Mouse (Mus musculus) lung, embryonic 15.5 days (tissue): ENCODE results near the gene Gcn1l1. TPM values are rescaled to one million over a fixed set of nuclear protein-coding genes. Genes with fewer than 3 reads are reported as not detected.
"Not testable (repeated sequence)": the region's sequence is repeated elsewhere in the genome, so short reads cannot be mapped to it uniquely, and the experiment has no call there.

ENCODE experiments used
- ATAC-seq: fragments of 200-750 bp; cut with Nextera tagmentation; 2 replicates; pipeline ENCODE4 v1.8.0; 2017; ENCODE audit warnings: moderate number of reproducible peaks, borderline replicate concordance; ENCODE audit not compliant: low FRiP score, low TSS enrichment; ENCODE audit errors: extremely low read depth
- H3K27ac ChIP-seq: fragments of 300-500 bp; sonication (generic); 2 replicates; pipeline ENCODE4 v1.5.1; 2015; ENCODE audit warnings: moderate library complexity, mild to moderate bottlenecking, inconsistent platforms
- H3K27me3 ChIP-seq: fragments of 300-500 bp; sonication (generic); 2 replicates; pipeline ENCODE4 v1.6.1; 2015; ENCODE audit warnings: inconsistent platforms
- H3K36me3 ChIP-seq: fragments of 300-500 bp; sonication (generic); 2 replicates; pipeline ENCODE4 v1.6.1; 2015; ENCODE audit warnings: inconsistent platforms
- H3K4me1 ChIP-seq: fragments of 300-500 bp; sonication (generic); 2 replicates; pipeline ENCODE4 v1.6.1; 2015; ENCODE audit warnings: inconsistent platforms
- H3K4me2 ChIP-seq: fragments of 300-500 bp; sonication (generic); 2 replicates; pipeline ENCODE4 v1.6.1; 2015; ENCODE audit warnings: inconsistent platforms, mild to moderate bottlenecking, moderate library complexity
- H3K4me3 ChIP-seq: fragments of 300-500 bp; sonication (generic); 2 replicates; pipeline ENCODE4 v1.5.1; 2015; ENCODE audit warnings: mild to moderate bottlenecking, inconsistent platforms
- H3K9ac ChIP-seq: fragments of 300-500 bp; sonication (generic); 2 replicates; pipeline ENCODE4 v1.6.1; 2015; ENCODE audit warnings: inconsistent platforms
- H3K9me3 ChIP-seq: fragments of 300-500 bp; sonication (generic); 2 replicates; pipeline ENCODE4 v1.6.1; 2016; ENCODE audit warnings: inconsistent platforms
- WGBS: fragments of 180-500 bp; shearing (Covaris S2); methylation state at CpG from one replicate; pipeline ENCODE4 v1.1.7; 2015; 5-methylcytosine and 5-hydroxymethylcytosine counted together
- polyA plus RNA-seq: library from polyadenylated mRNA; unstranded; fragments of >200 nt; fragmentation: Nextera tagmentation; extraction: Ambion mirVana; gene quantifications from 2 replicates; pipeline ENCODE4 v1.2.1, GENCODE M21; 2015

The Gcn1l1 gene
- polyA plus RNA-seq, 1 experiment from 2014 or later, result 40.0 TPM

DNA sequence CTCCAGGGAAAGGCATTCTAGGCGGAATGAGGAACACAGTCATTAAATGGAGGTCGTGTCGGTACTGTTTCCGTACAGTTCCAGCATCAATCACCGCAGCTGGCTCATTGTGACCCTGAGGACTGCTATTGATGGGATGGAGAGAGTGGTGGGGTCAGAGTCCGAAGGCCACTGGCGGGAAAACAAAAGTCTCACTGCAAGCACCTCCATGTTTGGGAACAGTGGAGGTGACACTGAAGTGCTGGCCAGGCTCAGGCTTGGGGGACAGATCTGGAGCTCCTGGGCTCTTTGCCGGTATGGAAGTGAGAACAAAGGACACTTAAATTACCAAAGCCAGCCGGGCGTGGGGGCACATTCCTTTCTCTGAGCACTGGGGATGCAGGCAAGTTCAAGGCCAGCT, 3.6 kb downstream of the Gcn1l1 start:
- H3K4me1 ChIP-seq, result peaks cover 36% of the 10 kb centered on the region
- 39% methylated on average over 10 of the region's 10 CpGs for WGBS
- ATAC-seq, result no peak
- peak overlapping the region; percentile 74 for H3K27ac ChIP-seq
- no peaks in the 10 kb centered on the region for H3K9me3 ChIP-seq
- no peak overlapping the region for H3K4me3 ChIP-seq
- H3K4me2 ChIP-seq, result no peak overlapping the region
- no peaks in the 10 kb centered on the region for H3K27me3 ChIP-seq
- H3K9ac ChIP-seq, result no peak overlapping the region
- peaks cover 27% of the 10 kb centered on the region for H3K36me3 ChIP-seq

- Histone ChIP-seq H3K4me2 (peak overlapping the region; percentile 1; the same call in 1 of the 2 replicates), H3K9ac (no peak overlapping the region), H3K4me1 (peaks cover 36% of the 10 kb centered on the region), H3K9me3 (no peaks in the 10 kb centered on the region), H3K27me3 (no peaks in the 10 kb centered on the region), H3K27ac (peak overlapping the region; percentile 74), H3K36me3 (peaks cover 27% of the 10 kb centered on the region), H3K4me3 (no peak overlapping the region)
- ATAC-seq, result no peak
- WGBS, result 58% methylated on average over 11 of the region's 11 CpGs
These were observed 4.3 kb downstream of the Gcn1l1 start for GRCm38 (mm10) chr5:115569308-115569707.

- peak overlapping the region; percentile 1; the same call in 1 of the 2 replicates for H3K4me2 ChIP-seq
- H3K36me3 ChIP-seq, result peaks cover 30% of the 10 kb centered on the region
- H3K27me3 ChIP-seq, result no peaks in the 10 kb centered on the region
- 83% methylated on average over 4 of the region's 4 CpGs for WGBS
- no peak overlapping the region for H3K4me3 ChIP-seq
- H3K9ac ChIP-seq, result no peak overlapping the region
- no peak for ATAC-seq
- H3K27ac ChIP-seq, result peak overlapping the region; percentile 74
- no peaks in the 10 kb centered on the region for H3K9me3 ChIP-seq
- H3K4me1 ChIP-seq, result peaks cover 32% of the 10 kb centered on the region
These were observed 4.7 kb downstream of the Gcn1l1 start for GRCm38 (mm10) chr5:115569721-115570120.

- Histone ChIP-seq H3K36me3 (peaks cover 39% of the 10 kb centered on the region), H3K27ac (no peak overlapping the region), H3K4me1 (peaks cover 26% of the 10 kb centered on the region), H3K4me3 (no peak overlapping the region), H3K4me2 (no peak overlapping the region), H3K27me3 (no peaks in the 10 kb centered on the region), H3K9ac (no peak overlapping the region), H3K9me3 (no peaks in the 10 kb centered on the region)
- WGBS, result 92% methylated on average over 7 of the region's 7 CpGs
- ATAC-seq, result no peak
These were observed 6.0 kb downstream of the Gcn1l1 start for GRCm38 (mm10) chr5:115571086-115571485.

DNA sequence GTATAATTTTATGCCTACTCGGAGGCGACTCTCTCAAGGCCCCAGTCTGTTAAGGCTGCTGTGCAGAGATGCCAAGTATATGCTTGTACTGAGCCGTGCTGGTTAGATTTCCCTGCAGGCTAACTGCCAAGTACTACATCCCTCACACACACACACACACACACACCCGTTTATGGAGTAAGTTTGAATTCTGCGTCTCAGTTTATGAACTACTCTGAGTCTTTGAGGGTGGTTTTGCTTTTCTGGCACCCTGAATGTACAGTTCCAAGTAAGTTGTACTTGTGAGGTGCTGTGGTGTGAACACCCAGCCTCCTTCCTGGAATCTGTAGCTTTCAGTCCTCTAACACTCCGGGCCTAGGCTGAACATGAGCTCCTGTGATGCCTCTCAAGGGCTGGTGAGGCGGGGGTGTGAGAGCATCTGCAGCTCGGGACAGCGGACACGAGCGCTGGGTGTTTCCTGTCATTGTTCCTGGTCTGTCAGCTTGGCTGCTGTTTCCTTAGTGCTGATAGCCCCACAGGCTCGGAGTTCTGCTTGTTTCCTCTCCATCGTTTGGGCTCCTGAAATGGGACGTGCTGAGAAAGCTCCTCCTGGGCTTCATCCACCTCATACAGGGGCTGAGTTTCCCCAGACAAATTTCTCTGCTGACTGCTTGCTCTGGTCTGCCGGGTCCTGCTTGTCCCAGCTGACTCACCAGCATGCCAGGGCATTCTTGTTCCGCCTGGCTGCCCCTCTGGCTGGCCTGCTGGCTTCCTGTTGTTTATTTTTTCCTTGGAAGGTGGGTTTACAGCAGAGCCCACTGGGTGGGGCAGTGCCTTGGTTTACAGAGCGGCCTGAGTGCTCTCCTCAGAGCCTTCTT, 7.9 kb downstream of the Gcn1l1 start:
- H3K36me3 ChIP-seq, result peaks cover 57% of the 10 kb centered on the region
- ATAC-seq, result peak; percentile 51
- 50% methylated on average over 17 of the region's 17 CpGs for WGBS

GRCm38 (mm10) chr5:115574992-115575391, 9.9 kb downstream of the Gcn1l1 start:
- Histone ChIP-seq H3K27me3 (no peaks in the 10 kb centered on the region), H3K9me3 (no peaks in the 10 kb centered on the region), H3K4me3 (no peak overlapping the region), H3K27ac (no peak overlapping the region), H3K4me2 (no peak overlapping the region), H3K36me3 (peaks cover 76% of the 10 kb centered on the region), H3K4me1 (peaks cover 11% of the 10 kb centered on the region; the same call in 1 of the 2 replicates), H3K9ac (no peak overlapping the region)
- ATAC-seq, result no peak
- WGBS, result 77% methylated on average over 8 of the region's 8 CpGs

More for the DNA sequence above, 7.9 kb downstream of the Gcn1l1 start:
- no peaks in the 10 kb centered on the region for H3K27me3 ChIP-seq
- H3K4me1 ChIP-seq, result peaks cover 17% of the 10 kb centered on the region; the same call in 1 of the 2 replicates
- H3K9me3 ChIP-seq, result no peaks in the 10 kb centered on the region
- H3K9ac ChIP-seq, result no peak overlapping the region
- no peak overlapping the region for H3K4me3 ChIP-seq
- H3K27ac ChIP-seq, result peak overlapping the region; percentile 82
- no peak overlapping the region for H3K4me2 ChIP-seq

- not testable (repeated sequence) for H3K4me1 ChIP-seq, H3K4me3 ChIP-seq, H3K27ac ChIP-seq, H3K9me3 ChIP-seq, H3K9ac ChIP-seq, ATAC-seq, H3K4me2 ChIP-seq, H3K27me3 ChIP-seq
- WGBS, result 92% methylated on average over 4 of the region's 4 CpGs
- peaks cover 89% of the 10 kb centered on the region for H3K36me3 ChIP-seq
These were observed 12.6 kb downstream of the Gcn1l1 start for GRCm38 (mm10) chr5:115577686-115578085.

- Histone ChIP-seq H3K36me3 (peaks cover 93% of the 10 kb centered on the region), H3K4me3 (no peak overlapping the region), H3K27me3 (no peaks in the 10 kb centered on the region), H3K9me3 (peaks cover 2% of the 10 kb centered on the region; the same call in 1 of the 2 replicates), H3K4me1 (0 out of 2 replicates have a peak, but pooled peaks cover 3% of the 10 kb centered on the region), H3K4me2 (no peak overlapping the region), H3K27ac (no peak overlapping the region), H3K9ac (no peak overlapping the region)
- 92% methylated on average over 14 of the region's 14 CpGs for WGBS
- ATAC-seq, result no peak
These were observed 13.9 kb downstream of the Gcn1l1 start for GRCm38 (mm10) chr5:115578922-115579321.

DNA sequence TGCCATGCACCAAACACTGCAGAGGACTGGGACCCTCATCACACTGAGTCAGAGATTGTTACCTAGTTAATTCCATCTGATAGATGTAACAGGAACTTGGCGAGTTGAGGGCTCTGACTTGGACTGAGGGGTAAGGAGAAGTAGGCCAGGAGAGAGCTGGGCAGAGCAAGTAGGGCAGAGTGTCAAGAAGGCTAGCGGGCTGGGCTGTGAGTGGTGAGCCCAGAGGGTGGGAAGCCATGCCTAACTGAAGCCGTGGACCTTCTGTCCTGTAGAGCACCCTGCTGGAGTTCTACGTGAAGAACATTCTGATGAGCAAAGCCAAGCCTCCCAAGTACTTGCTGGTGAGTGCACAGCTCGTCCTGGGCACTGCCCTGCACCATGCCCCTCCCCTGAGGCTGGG, 14.3 kb downstream of the Gcn1l1 start:
- WGBS, result 73% methylated on average over 5 of the region's 5 CpGs

GRCm38 (mm10) chr5:115580229-115581001, 15.4 kb downstream of the Gcn1l1 start:
- Histone ChIP-seq H3K27me3 (no peaks in the 10 kb centered on the region), H3K9me3 (peaks cover 2% of the 10 kb centered on the region; the same call in 1 of the 2 replicates), H3K9ac (no peak overlapping the region), H3K36me3 (peaks cover 93% of the 10 kb centered on the region), H3K4me1 (no peaks in the 10 kb centered on the region), H3K4me3 (no peak overlapping the region), H3K27ac (no peak overlapping the region), H3K4me2 (no peak overlapping the region)
- no peak for ATAC-seq
- WGBS, result 72% methylated on average over 14 of the region's 14 CpGs

More for the DNA sequence above, 14.3 kb downstream of the Gcn1l1 start:
- H3K27me3 ChIP-seq, result no peaks in the 10 kb centered on the region
- H3K27ac ChIP-seq, result no peak overlapping the region
- peaks cover 2% of the 10 kb centered on the region; the same call in 1 of the 2 replicates for H3K9me3 ChIP-seq
- H3K4me1 ChIP-seq, result no peaks in the 10 kb centered on the region
- no peak overlapping the region for H3K4me2 ChIP-seq
- no peak overlapping the region for H3K4me3 ChIP-seq
- ATAC-seq, result no peak
- H3K9ac ChIP-seq, result no peak overlapping the region
- peaks cover 93% of the 10 kb centered on the region for H3K36me3 ChIP-seq

DNA sequence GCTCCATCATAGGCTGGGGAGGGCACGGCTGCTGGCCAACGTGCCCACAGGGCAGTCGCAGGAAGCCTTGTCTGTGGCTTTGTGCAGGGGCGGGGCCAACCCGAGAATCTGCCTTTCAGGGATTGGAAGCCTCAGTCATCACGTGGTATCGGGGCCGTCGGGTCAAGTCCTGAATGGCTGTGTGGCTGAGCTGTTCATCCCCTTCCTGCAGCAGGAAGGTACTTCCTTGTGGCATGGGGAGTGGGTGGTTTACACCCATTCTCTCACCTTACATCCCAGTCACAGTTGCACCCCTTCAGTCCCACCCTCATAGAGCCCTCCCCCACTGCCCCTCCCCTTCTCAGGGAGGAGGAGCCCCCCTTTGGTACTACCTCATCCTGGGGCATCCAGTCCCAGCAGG, 16.6 kb downstream of the Gcn1l1 start:
- Histone ChIP-seq H3K27ac (no peak overlapping the region), H3K36me3 (peaks cover 98% of the 10 kb centered on the region), H3K4me3 (no peak overlapping the region), H3K9me3 (peaks cover 2% of the 10 kb centered on the region; the same call in 1 of the 2 replicates), H3K9ac (no peak overlapping the region), H3K4me2 (no peak overlapping the region), H3K4me1 (no peaks in the 10 kb centered on the region), H3K27me3 (no peaks in the 10 kb centered on the region)
- ATAC-seq, result no peak
- 95% methylated on average over 9 of the region's 9 CpGs for WGBS

GRCm38 (mm10) chr5:115585616-115586015, 20.6 kb downstream of the Gcn1l1 start:
- no peak overlapping the region for H3K27ac ChIP-seq
- H3K36me3 ChIP-seq, result peaks cover 97% of the 10 kb centered on the region
- H3K4me2 ChIP-seq, result no peak overlapping the region
- 84% methylated on average over 12 of the region's 12 CpGs for WGBS
- H3K4me3 ChIP-seq, result no peak overlapping the region
- H3K4me1 ChIP-seq, result no peaks in the 10 kb centered on the region
- peaks cover 2% of the 10 kb centered on the region; the same call in 1 of the 2 replicates for H3K9me3 ChIP-seq
- H3K9ac ChIP-seq, result no peak overlapping the region
- H3K27me3 ChIP-seq, result no peaks in the 10 kb centered on the region
- no peak for ATAC-seq
